Mouse (Mus musculus): Measurements from ENCODE around the gene Asic2. TPM values are rescaled to one million over a fixed set of nuclear protein-coding genes. Genes with fewer than 3 reads are reported as not detected.

Asic2 gene
- total RNA-seq, 1 experiment from 2014 or later: 1.7 TPM

- no peak for DNase-seq
Observed at GRCm38 (mm10) chr11:80983530-80983929, 984.7 kb downstream of the Asic2 start.

GRCm38 (mm10) chr11:80976239-80976855, 991.9 kb downstream of the Asic2 start:
- DNase-seq: peak; percentile 12

- DNase-seq: no peak
Observed at GRCm38 (mm10) chr11:80974616-80975015, 993.6 kb downstream of the Asic2 start.

GRCm38 (mm10) chr11:80973976-80974375, 994.3 kb downstream of the Asic2 start:
- peak; percentile 82 for DNase-seq

GRCm38 (mm10) chr11:80973273-80973672, 995.0 kb downstream of the Asic2 start:
- no peak for DNase-seq

- no peak for DNase-seq
Observed at GRCm38 (mm10) chr11:80967544-80967943, 1000.7 kb downstream of the Asic2 start.

- DNase-seq: peak; percentile 13
Observed at GRCm38 (mm10) chr11:80966040-80966439, 1002.2 kb downstream of the Asic2 start.

GRCm38 (mm10) chr11:80961326-80961725, 1006.9 kb downstream of the Asic2 start:
- no peak for DNase-seq

- DNase-seq: no peak
Observed at GRCm38 (mm10) chr11:80958086-80958671, 1010.1 kb downstream of the Asic2 start.

GRCm38 (mm10) chr11:80955915-80956314, 1012.3 kb downstream of the Asic2 start:
- no peak for DNase-seq

- DNase-seq: no peak
Observed at GRCm38 (mm10) chr11:80954147-80954546, 1014.1 kb downstream of the Asic2 start.

- peak; percentile 63 for DNase-seq
Observed at GRCm38 (mm10) chr11:80949068-80949738, 1019.1 kb downstream of the Asic2 start.

- DNase-seq: peak; percentile 59
Observed at GRCm38 (mm10) chr11:80948103-80948502, 1020.2 kb downstream of the Asic2 start.

- no peak for DNase-seq
Observed at GRCm38 (mm10) chr11:80946163-80946562, 1022.1 kb downstream of the Asic2 start.

- no peak for DNase-seq
Observed at GRCm38 (mm10) chr11:80923286-80923951, 1044.8 kb downstream of the Asic2 start.

- no peak for DNase-seq
Observed at GRCm38 (mm10) chr11:80918332-80918731, 1049.9 kb downstream of the Asic2 start.

- DNase-seq: peak; percentile 13
Observed at GRCm38 (mm10) chr11:80917688-80918087, 1050.6 kb downstream of the Asic2 start.

- DNase-seq: no peak
Observed at GRCm38 (mm10) chr11:80913408-80914024, 1054.7 kb downstream of the Asic2 start.

- DNase-seq: no peak
Observed at GRCm38 (mm10) chr11:80912721-80913120, 1055.5 kb downstream of the Asic2 start.

GRCm38 (mm10) chr11:80907820-80908219, 1060.4 kb downstream of the Asic2 start:
- DNase-seq: no peak

GRCm38 (mm10) chr11:80906456-80906855, 1061.8 kb downstream of the Asic2 start:
- DNase-seq: peak; percentile 82

GRCm38 (mm10) chr11:80904559-80904958, 1063.7 kb downstream of the Asic2 start:
- DNase-seq: no peak

GRCm38 (mm10) chr11:80903426-80903825, 1064.8 kb downstream of the Asic2 start:
- DNase-seq: no peak
